Mouse (Mus musculus): Measurements from ENCODE around the gene Pacsin1. TPM values are rescaled to one million over a fixed set of nuclear protein-coding genes. Genes with fewer than 3 reads are reported as not detected.

Pacsin1 gene
- total and polyA plus RNA-seq, 3 experiments = 0.44 to 0.61 (median 0.45) TPM

GRCm38 (mm10) chr17:27686395-27686794 is 31.1 kb downstream of the Pacsin1 start:
- no peak for DNase-seq
- no peak overlapping the region for H3K9ac ChIP-seq (ENCODE audit: low read depth, low read length)
- no peak overlapping the region for H3K27ac ChIP-seq
- TF ChIP-seq CTCF (IDR thresholded peaks at IDR 0.05) = no peak
- TF ChIP-seq EP300 (IDR thresholded peaks at IDR 0.05; ENCODE audit: insufficient read depth, low read depth, low read length) = no peak
- TF ChIP-seq POLR2A (IDR thresholded peaks at IDR 0.05; ENCODE audit: insufficient read depth, low read depth, low read length) = no peak
- peaks cover 13% of the 10 kb centered on the region for H3K27me3 ChIP-seq (ENCODE audit: control insufficient read depth, insufficient read depth, low read length)
- H3K4me3 ChIP-seq = no peak overlapping the region
- intact Hi-C loops (cut with DNase I) = no loop called here
- H3K79me2 ChIP-seq (replicated peaks; ENCODE audit: control insufficient read depth, insufficient read depth, low read length) = no peaks in the 10 kb centered on the region
- H3K36me3 ChIP-seq (ENCODE audit: control insufficient read depth, insufficient read depth, low read length) = no peaks in the 10 kb centered on the region
- whole genome bisulfite sequencing = 38% methylated on average over 5 of the region's 5 CpGs
- H3K4me1 ChIP-seq (ENCODE audit: control insufficient read depth, insufficient read depth, low read length) = no peaks in the 10 kb centered on the region

- H3K36me3 ChIP-seq (ENCODE audit: control insufficient read depth, insufficient read depth, low read length) = no peaks in the 10 kb centered on the region
- no peaks in the 10 kb centered on the region for H3K4me1 ChIP-seq (ENCODE audit: control insufficient read depth, insufficient read depth, low read length)
- peaks cover 3% of the 10 kb centered on the region; the same call in 1 of the 2 replicates for H3K27me3 ChIP-seq (ENCODE audit: control insufficient read depth, insufficient read depth, low read length)
- TF ChIP-seq POLR2A (IDR thresholded peaks at IDR 0.05; ENCODE audit: insufficient read depth, low read depth, low read length) = no peak
- no peak for TF ChIP-seq CTCF (IDR thresholded peaks at IDR 0.05)
- no peak for TF ChIP-seq EP300 (IDR thresholded peaks at IDR 0.05; ENCODE audit: insufficient read depth, low read depth, low read length)
- H3K4me3 ChIP-seq = no peak overlapping the region
- no peak overlapping the region for H3K9ac ChIP-seq (ENCODE audit: low read depth, low read length)
- intact Hi-C loops (cut with DNase I) = no loop called here
- no peaks in the 10 kb centered on the region for H3K79me2 ChIP-seq (replicated peaks; ENCODE audit: control insufficient read depth, insufficient read depth, low read length)
- no peak for DNase-seq
- whole genome bisulfite sequencing = 60% methylated on average over 14 of the region's 14 CpGs
- no peak overlapping the region for H3K27ac ChIP-seq
Measured at GRCm38 (mm10) chr17:27690993-27691693, 35.8 kb downstream of the Pacsin1 start.

- intact Hi-C loops (cut with DNase I) = loop anchor here (5.0 kb wide), 1 partner anchor 68 kb away; no protein-coding TSS in a partner anchor
- Histone ChIP-seq H3K27me3 (ENCODE audit: control insufficient read depth, insufficient read depth, low read length) (no peaks in the 10 kb centered on the region), H3K27ac (no peak overlapping the region), H3K79me2 (replicated peaks; ENCODE audit: control insufficient read depth, insufficient read depth, low read length) (no peaks in the 10 kb centered on the region), H3K9ac (ENCODE audit: low read depth, low read length) (no peak overlapping the region), H3K4me1 (ENCODE audit: control insufficient read depth, insufficient read depth, low read length) (no peaks in the 10 kb centered on the region), H3K36me3 (ENCODE audit: control insufficient read depth, insufficient read depth, low read length) (no peaks in the 10 kb centered on the region), H3K4me3 (no peak overlapping the region)
- DNase-seq = no peak
- 74% methylated on average over 17 of the region's 17 CpGs for WGBS
- TF ChIP-seq CTCF (IDR thresholded peaks at IDR 0.05) = no peak
- no peak for TF ChIP-seq POLR2A (IDR thresholded peaks at IDR 0.05; ENCODE audit: insufficient read depth, low read depth, low read length)
- no peak for TF ChIP-seq EP300 (IDR thresholded peaks at IDR 0.05; ENCODE audit: insufficient read depth, low read depth, low read length)
Measured at GRCm38 (mm10) chr17:27699641-27700244, 44.4 kb downstream of the Pacsin1 start.

DNA sequence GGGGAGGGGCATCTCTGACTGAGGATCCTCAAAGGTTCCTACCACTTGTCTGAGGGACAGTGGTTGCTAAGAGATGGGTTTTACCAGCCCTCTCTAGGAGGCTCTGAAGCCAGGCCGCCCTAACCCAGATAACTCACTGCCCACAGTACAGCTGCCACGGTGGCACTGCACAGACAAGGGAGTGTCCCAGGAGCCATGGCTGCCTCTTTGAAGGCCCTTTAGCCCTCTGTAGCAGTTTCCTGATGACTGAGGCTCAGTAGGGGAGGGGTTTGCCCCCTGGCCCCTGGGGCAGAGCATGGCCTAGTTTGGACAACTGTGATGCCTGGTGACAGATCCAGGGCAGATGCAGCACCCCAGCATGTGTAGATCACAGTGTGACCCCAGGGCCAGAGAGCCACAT is 45.5 kb downstream of the Pacsin1 start:
- WGBS = 80% methylated on average over 2 of the region's 2 CpGs
- TF ChIP-seq POLR2A (IDR thresholded peaks at IDR 0.05; ENCODE audit: insufficient read depth, low read depth, low read length) (no peak), EP300 (IDR thresholded peaks at IDR 0.05; ENCODE audit: insufficient read depth, low read depth, low read length) (no peak), CTCF (IDR thresholded peaks at IDR 0.05) (no peak)
- no peak overlapping the region for H3K27ac ChIP-seq
- no peak overlapping the region for H3K4me3 ChIP-seq
- no peaks in the 10 kb centered on the region for H3K79me2 ChIP-seq (replicated peaks; ENCODE audit: control insufficient read depth, insufficient read depth, low read length)
- DNase-seq = no peak
- intact Hi-C loops (cut with DNase I) = loop anchor here (5.0 kb wide), 1 partner anchor 66 kb away; no protein-coding TSS in a partner anchor
- no peaks in the 10 kb centered on the region for H3K36me3 ChIP-seq (ENCODE audit: control insufficient read depth, insufficient read depth, low read length)
- no peaks in the 10 kb centered on the region for H3K27me3 ChIP-seq (ENCODE audit: control insufficient read depth, insufficient read depth, low read length)
- H3K4me1 ChIP-seq (ENCODE audit: control insufficient read depth, insufficient read depth, low read length) = no peaks in the 10 kb centered on the region
- H3K9ac ChIP-seq (ENCODE audit: low read depth, low read length) = no peak overlapping the region

DNA sequence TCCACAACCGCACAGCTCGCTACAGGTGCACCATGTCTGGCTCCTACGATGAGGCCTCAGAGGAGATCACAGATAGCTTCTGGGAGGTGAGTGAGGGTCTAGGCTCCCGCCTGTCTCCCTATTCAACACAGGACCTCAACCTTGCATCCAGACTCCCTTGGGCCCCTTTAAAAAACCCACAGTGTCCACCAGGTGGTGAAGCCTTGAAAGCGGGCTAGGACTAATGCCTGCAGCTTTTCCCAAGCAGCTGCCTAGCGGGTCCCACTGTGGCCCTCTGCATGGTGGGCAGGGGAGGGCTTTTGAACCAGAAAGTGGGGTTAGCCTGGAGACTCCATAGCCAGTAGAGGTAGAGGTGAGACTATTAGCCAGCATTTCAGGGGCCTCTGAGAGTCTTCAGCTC is 46.5 kb downstream of the Pacsin1 start:
- Histone ChIP-seq H3K79me2 (replicated peaks; ENCODE audit: control insufficient read depth, insufficient read depth, low read length) (no peaks in the 10 kb centered on the region), H3K36me3 (ENCODE audit: control insufficient read depth, insufficient read depth, low read length) (no peaks in the 10 kb centered on the region), H3K27ac (no peak overlapping the region), H3K27me3 (ENCODE audit: control insufficient read depth, insufficient read depth, low read length) (no peaks in the 10 kb centered on the region), H3K4me3 (no peak overlapping the region), H3K9ac (ENCODE audit: low read depth, low read length) (no peak overlapping the region), H3K4me1 (ENCODE audit: control insufficient read depth, insufficient read depth, low read length) (no peaks in the 10 kb centered on the region)
- intact Hi-C loops (cut with DNase I) = loop anchor here (5.0 kb wide), 1 partner anchor 65 kb away; no protein-coding TSS in a partner anchor
- TF ChIP-seq POLR2A (IDR thresholded peaks at IDR 0.05; ENCODE audit: insufficient read depth, low read depth, low read length) = no peak
- no peak for TF ChIP-seq CTCF (IDR thresholded peaks at IDR 0.05)
- TF ChIP-seq EP300 (IDR thresholded peaks at IDR 0.05; ENCODE audit: insufficient read depth, low read depth, low read length) = no peak
- DNase-seq = no peak
- WGBS = 86% methylated on average over 6 of the region's 6 CpGs

DNA sequence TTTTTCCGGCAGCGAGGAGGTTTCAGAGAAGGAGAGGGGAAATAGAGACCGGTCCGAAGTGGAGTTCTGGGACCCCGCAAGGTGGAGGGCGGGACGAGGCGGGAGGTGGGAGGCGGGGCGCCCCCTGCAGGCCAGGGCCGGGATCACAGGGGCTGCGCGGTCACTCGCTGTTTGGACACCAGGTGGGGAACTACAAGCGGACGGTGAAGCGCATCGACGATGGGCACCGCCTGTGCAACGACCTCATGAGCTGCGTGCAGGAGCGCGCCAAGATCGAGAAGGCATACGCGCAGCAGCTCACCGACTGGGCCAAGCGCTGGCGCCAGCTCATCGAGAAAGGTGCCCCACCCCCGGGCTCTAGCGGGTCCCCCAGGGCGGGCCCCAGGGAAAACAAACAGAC is 47.2 kb downstream of the Pacsin1 start:
- Histone ChIP-seq H3K4me1 (ENCODE audit: control insufficient read depth, insufficient read depth, low read length) (no peaks in the 10 kb centered on the region), H3K9ac (ENCODE audit: low read depth, low read length) (0 out of 2 replicates have a peak overlapping the region, but pooled peaks have one; percentile 8), H3K27ac (no peak overlapping the region), H3K27me3 (ENCODE audit: control insufficient read depth, insufficient read depth, low read length) (no peaks in the 10 kb centered on the region), H3K79me2 (replicated peaks; ENCODE audit: control insufficient read depth, insufficient read depth, low read length) (no peaks in the 10 kb centered on the region), H3K4me3 (peak overlapping the region; percentile 8; the same call in 1 of the 2 replicates), H3K36me3 (ENCODE audit: control insufficient read depth, insufficient read depth, low read length) (no peaks in the 10 kb centered on the region)
- 1% methylated on average over 34 of the region's 34 CpGs for WGBS
- TF ChIP-seq CTCF (IDR thresholded peaks at IDR 0.05) (peak; percentile 84), POLR2A (IDR thresholded peaks at IDR 0.05; ENCODE audit: insufficient read depth, low read depth, low read length) (no peak)
- intact Hi-C loops (cut with DNase I) = loop anchor here (5.0 kb wide), 1 partner anchor 65 kb away; no protein-coding TSS in a partner anchor
- DNase-seq = peak; percentile 47 to 62
